Mouse (Mus musculus) liver, embryonic 14.5 days (tissue): Measurements from ENCODE around the gene Mark4. TPM values are rescaled to one million over a fixed set of nuclear protein-coding genes. Genes with fewer than 3 reads are reported as not detected.
A peak's percentile ranks its signal among the peaks of the same experiment; 100 is the strongest.

Experiments used
- ATAC-seq: fragments of 200-750 bp; cut with Nextera tagmentation; 2 replicates; pipeline ENCODE4 v1.8.0; 2017; ENCODE audit warnings: moderate number of reproducible peaks, mild to moderate bottlenecking, moderate library complexity; ENCODE audit not compliant: insufficient read depth
- DNase-seq, 3 experiments: peaks; one replicate each; pipeline ENCODE4 v3.0.0-alpha.2; 2012 to 2013; ENCODE audit warnings: low read depth in 3 of 3, low spot score in 3 of 3
- H3K27ac ChIP-seq: fragments of 300-500 bp; sonication (generic); 2 replicates; pipeline ENCODE4 v1.5.1; 2014; ENCODE audit warnings: moderate library complexity, mild to moderate bottlenecking, control low read depth, inconsistent platforms
- H3K27me3 ChIP-seq: fragments of 300-500 bp; sonication (generic); 2 replicates; pipeline ENCODE4 v1.6.1; 2014; ENCODE audit warnings: mild to moderate bottlenecking, low read length, moderate library complexity; ENCODE audit not compliant: control insufficient read depth, insufficient read depth
- H3K36me3 ChIP-seq: fragments of 300-500 bp; sonication (generic); replicated peaks from 2 replicates; pipeline ENCODE4 v1.6.1; 2014; ENCODE audit warnings: low read depth; ENCODE audit not compliant: control insufficient read depth, insufficient read depth
- H3K4me1 ChIP-seq, 2 experiments: fragments of 200-500 bp in 1 of 2; fragments of 300-500 bp in 1 of 2; sonication (generic) in 1 of 2; replicated peaks; 2 replicates each; pipeline ENCODE4 v1.6.1; 2012 to 2014; ENCODE audit warnings: antibody characterized with exemption in 1 of 2, inconsistent platforms in 1 of 2, low read length in 1 of 2; ENCODE audit not compliant: control insufficient read depth in 2 of 2, insufficient read depth in 2 of 2
- H3K4me2 ChIP-seq: fragments of 300-500 bp; sonication (generic); 2 replicates; pipeline ENCODE4 v1.6.1; 2014; ENCODE audit warnings: low read depth, mild to moderate bottlenecking, control low read depth, moderate library complexity
- H3K4me3 ChIP-seq, 2 experiments: fragments of 200-500 bp in 1 of 2; fragments of 300-500 bp in 1 of 2; sonication (generic) in 1 of 2; 2 replicates each; pipeline ENCODE4 v1.5.1; 2012 to 2014; ENCODE audit warnings: low read depth in 2 of 2, low read length in 2 of 2, mild to moderate bottlenecking in 2 of 2, control low read depth in 1 of 2, inconsistent platforms in 1 of 2, moderate library complexity in 1 of 2; ENCODE audit not compliant: insufficient read depth in 1 of 2
- H3K9ac ChIP-seq: fragments of 300-500 bp; sonication (generic); replicated peaks from 2 replicates; pipeline ENCODE4 v1.6.1; 2014; ENCODE audit warnings: mild to moderate bottlenecking, control low read depth, moderate library complexity
- H3K9me3 ChIP-seq: fragments of 300-500 bp; sonication (generic); 2 replicates; pipeline ENCODE4 v1.6.1; 2016; ENCODE audit warnings: low read length, mixed read lengths; ENCODE audit not compliant: control insufficient read depth
- CTCF ChIP-seq: IDR thresholded peaks from 2 replicates; pipeline ENCODE4 v1.5.1; 2016; ENCODE audit warnings: antibody characterized with exemption, low read depth, control low read depth
- EP300 ChIP-seq: IDR thresholded peaks from 2 replicates; pipeline ENCODE4 v1.6.1; 2016; ENCODE audit warnings: antibody characterized with exemption, low read depth
- WGBS: fragments of 180-500 bp; shearing (Covaris S2); extraction: QIAGEN DNeasy Blood & Tissue Kit; methylation state at CpG from one replicate; pipeline ENCODE4 v1.1.7; 2014; ENCODE audit not compliant: insufficient replicate concordance; 5-methylcytosine and 5-hydroxymethylcytosine counted together
- polyA plus RNA-seq, 2 experiments: library from polyadenylated mRNA; depleted of rRNA in 1 of 2; stranded (reverse) in 1 of 2; unstranded in 1 of 2; fragments of >200 nt; fragmentation: Nextera tagmentation in 1 of 2; extraction: Ambion mirVana in 1 of 2; gene quantifications; 2 replicates each; pipeline versions ENCODE4 v1.2.1 to v1.2.3; 2012 to 2014

The Mark4 gene
- polyA plus RNA-seq, 2 experiments, result 0.80 to 2.5 TPM

DNA sequence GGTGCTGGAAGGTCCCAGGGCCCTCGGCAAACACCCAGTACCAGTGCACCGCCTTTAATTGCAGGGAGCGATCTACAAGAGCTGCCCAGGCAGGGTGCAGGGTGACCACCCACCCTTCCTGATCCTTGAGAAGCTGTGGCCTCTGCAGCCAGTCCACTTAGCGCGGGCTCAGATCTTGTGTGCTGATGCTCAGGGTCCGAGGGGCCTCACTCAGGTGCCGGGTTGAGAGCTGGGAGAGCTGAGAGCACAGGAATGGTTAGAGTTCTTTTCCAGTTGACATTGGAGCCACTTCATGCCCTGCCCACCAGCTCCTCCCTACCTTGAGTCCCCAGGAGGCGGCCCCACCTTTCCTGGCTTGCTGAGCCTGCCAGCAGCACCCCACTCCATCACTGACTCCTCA is 64.1 kb downstream of the Mark4 start:
- Histone ChIP-seq H3K9me3 (no peaks in the 10 kb centered on the region), H3K27ac (no peak overlapping the region), H3K4me2 (no peak overlapping the region), H3K9ac (no peak overlapping the region), H3K36me3 (peaks cover 9% of the 10 kb centered on the region; the same call in 1 of the 2 replicates), H3K27me3 (no peaks in the 10 kb centered on the region), H3K4me1 (no peaks in the 10 kb centered on the region), H3K4me3 (no peak overlapping the region)
- no peak for TF ChIP-seq EP300
- TF ChIP-seq CTCF, result no peak
- 71% methylated on average over 8 of the region's 8 CpGs for WGBS
- DNase-seq (no peak), ATAC-seq (no peak)

DNA sequence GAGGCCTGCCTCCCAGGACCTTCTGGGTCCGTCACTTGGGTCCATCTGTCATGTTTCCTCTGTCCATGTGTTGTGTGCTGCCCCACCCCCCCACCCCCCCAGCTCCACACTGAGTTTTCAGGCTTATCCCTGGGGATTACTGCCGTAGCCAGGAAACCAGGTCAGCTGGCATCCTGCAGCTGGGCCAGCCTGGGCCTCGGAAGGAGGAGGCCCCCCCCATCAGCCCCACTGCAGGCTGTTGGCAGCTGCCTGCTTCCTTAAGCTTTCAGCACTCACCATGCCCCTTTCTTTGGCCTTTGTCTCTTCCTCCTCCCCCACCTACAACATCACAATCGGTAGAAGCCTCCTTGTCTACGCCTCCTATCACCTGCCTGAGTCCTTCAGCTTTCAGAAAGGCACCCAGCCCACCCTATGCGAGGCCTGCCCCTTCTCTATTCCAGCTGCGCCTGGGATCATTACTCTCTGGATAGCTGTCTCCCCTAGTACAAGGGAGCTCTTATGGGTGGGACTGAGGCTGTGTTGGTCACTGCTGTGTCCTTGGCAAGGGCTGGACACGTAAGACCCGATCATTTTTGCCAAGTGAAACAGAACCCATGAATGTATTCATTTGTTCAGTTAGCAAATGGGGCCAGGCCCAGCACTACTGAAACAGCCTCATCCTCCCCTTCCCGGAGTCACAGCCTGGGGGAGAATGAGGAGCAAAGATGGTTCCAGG is 69.8 kb downstream of the Mark4 start:
- 73% methylated on average over 10 of the region's 10 CpGs for WGBS
- DNase-seq, result no peak

DNA sequence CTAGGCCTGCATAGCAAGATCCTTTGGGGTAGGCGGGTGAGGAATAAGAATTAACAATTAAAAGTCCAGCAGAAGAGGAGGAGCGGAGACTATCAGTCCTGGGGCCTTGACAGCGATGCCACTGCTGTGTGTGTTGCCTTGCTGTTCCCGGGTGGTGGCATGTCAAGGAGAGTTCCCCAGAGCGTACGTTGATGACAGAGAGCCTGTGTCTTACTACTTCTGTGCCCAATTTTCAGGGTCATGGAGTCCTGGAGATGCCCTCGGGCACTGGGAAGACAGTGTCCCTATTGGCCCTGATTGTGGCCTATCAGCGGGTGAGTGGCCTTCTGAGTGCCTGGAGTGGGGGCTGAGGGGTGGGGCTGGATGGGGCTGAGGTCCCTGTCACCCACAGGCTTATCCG is 74.9 kb downstream of the Mark4 start:
- Histone ChIP-seq H3K4me3 (no peak overlapping the region), H3K4me2 (no peak overlapping the region), H3K27ac (no peak overlapping the region), H3K4me1 (no peaks in the 10 kb centered on the region), H3K27me3 (no peaks in the 10 kb centered on the region), H3K9ac (no peak overlapping the region), H3K9me3 (no peaks in the 10 kb centered on the region), H3K36me3 (peaks cover 11% of the 10 kb centered on the region)
- ATAC-seq (no peak), DNase-seq (no peak)
- WGBS, result 78% methylated on average over 9 of the region's 9 CpGs
- TF ChIP-seq EP300, result no peak
- TF ChIP-seq CTCF, result no peak

More for the DNA sequence above, 69.8 kb downstream of the Mark4 start:
- H3K4me2 ChIP-seq, result no peak overlapping the region
- ATAC-seq, result no peak
- no peaks in the 10 kb centered on the region for H3K27me3 ChIP-seq
- no peaks in the 10 kb centered on the region for H3K9me3 ChIP-seq
- H3K27ac ChIP-seq, result no peak overlapping the region
- H3K9ac ChIP-seq, result no peak overlapping the region
- H3K36me3 ChIP-seq, result peaks cover 20% of the 10 kb centered on the region
- no peaks in the 10 kb centered on the region for H3K4me1 ChIP-seq
- TF ChIP-seq EP300 (no peak), CTCF (no peak)
- no peak overlapping the region for H3K4me3 ChIP-seq

DNA sequence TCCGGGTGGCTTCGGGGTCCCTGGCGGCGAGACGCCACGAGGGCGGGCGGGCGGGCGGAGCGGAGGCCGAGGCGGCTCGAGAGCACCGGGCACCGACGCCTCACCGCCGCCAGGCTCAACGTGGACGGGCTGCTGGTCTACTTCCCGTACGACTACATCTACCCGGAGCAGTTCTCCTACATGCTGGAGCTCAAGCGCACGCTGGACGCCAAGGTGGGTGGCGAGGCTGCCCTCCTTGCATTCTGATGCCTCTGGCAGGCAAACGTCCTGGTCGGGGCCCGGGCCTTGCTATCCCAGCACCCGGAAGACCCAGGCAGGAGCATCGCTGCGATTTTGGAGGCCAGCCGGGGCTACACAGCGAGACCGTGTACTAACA is 76.5 kb downstream of the Mark4 start:
- Histone ChIP-seq H3K4me3 (peak overlapping the region; percentile 68 to 71), H3K27ac (no peak overlapping the region), H3K36me3 (peaks cover 8% of the 10 kb centered on the region), H3K4me1 (no peaks in the 10 kb centered on the region), H3K27me3 (no peaks in the 10 kb centered on the region), H3K4me2 (peak overlapping the region; percentile 89), H3K9me3 (no peaks in the 10 kb centered on the region), H3K9ac (peak overlapping the region; percentile 71)
- TF ChIP-seq CTCF, result peak; percentile 25; the same call in 1 of the 2 replicates
- TF ChIP-seq EP300, result no peak
- DNase-seq, result no peak
- 0% methylated on average over 32 of the region's 37 CpGs for WGBS
- peak; percentile 72 for ATAC-seq

DNA sequence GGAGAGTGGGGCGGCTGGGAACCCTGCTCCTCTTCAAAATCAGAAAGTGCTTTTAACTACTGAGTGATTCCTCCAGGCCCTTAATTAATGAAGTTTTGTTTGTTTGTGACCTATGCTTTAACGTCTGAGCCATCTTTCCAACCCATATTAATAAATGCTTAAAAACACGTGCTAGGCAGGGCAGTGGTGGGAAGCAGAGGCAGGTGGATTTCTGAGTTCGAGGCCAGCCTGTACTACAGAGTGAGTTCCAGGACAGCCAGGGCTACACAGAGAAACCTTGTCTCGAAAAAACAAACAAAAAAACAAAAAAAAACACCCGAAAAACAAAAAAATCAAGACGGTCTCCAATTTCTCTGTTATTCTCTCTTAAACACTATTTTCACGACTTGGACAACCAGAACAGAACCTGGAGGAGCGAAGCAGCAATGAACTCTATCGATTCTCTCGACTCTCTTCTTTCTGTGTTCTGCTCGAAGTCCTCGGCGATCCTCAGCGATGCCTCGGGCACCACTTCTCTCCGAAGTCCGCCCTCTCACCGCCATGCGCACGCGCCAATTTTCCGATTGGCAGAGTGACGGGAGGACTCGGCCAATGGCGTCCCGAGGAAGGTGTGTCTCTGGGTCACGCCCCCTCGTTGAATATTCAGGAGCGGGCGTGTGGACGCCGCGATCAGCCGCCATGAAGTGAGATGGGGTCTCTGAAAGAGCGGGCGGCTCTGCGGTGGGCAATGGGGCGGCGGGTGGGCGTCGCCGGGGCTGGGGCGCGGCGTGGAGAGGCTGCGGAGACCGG is 77.0 kb downstream of the Mark4 start, which contains the start of gene Ercc2:
Gene Ercc2, plus strand, starts transcription at position 634 of the 789 bp plus-strand sequence.
- H3K9me3 ChIP-seq, result no peaks in the 10 kb centered on the region
- H3K27me3 ChIP-seq, result no peaks in the 10 kb centered on the region
- peak within 1 kb of the TSS; percentile 89 for H3K4me2 ChIP-seq
- H3K4me1 ChIP-seq, result no peaks in the 10 kb centered on the region
- ATAC-seq (peak; percentile 95), DNase-seq (peak; percentile 96 to 98 (median 98))
- no peak within 1 kb of the TSS for H3K27ac ChIP-seq
- peaks cover 4% of the 10 kb centered on the region for H3K36me3 ChIP-seq
- TF ChIP-seq CTCF (no peak), EP300 (no peak)
- WGBS, result 5% methylated on average over 48 of the region's 48 CpGs
- peak within 1 kb of the TSS; percentile 71 for H3K9ac ChIP-seq
- H3K4me3 ChIP-seq, result peak within 1 kb of the TSS; percentile 68 to 71
